Mouse (Mus musculus) stomach, postnatal 0 days (tissue): ENCODE measurements around the gene Phkb.

ENCODE experiments used
- CTCF ChIP-seq: IDR thresholded peaks from 2 replicates; pipeline ENCODE4 v1.5.1; 2016; ENCODE audit warnings: antibody characterized with exemption, low read depth, mild to moderate bottlenecking, moderate library complexity
- EP300 ChIP-seq: optimal IDR thresholded peaks from 2 replicates; pipeline ENCODE3; 2016; ENCODE audit warnings: antibody characterized with exemption

GRCm38 (mm10) chr8:86052003-86052402 is 211.2 kb downstream of the Phkb start:
- TF ChIP-seq CTCF: no peak
- no peak for TF ChIP-seq EP300
